Mouse (Mus musculus) cortical plate, adult 2 months (tissue): ENCODE measurements around the gene Pou2f2.

Experiments used
- CTCF ChIP-seq: fragments of 200-500 bp; IDR thresholded peaks from 2 replicates; pipeline ENCODE4 v1.5.1; 2011; ENCODE audit warnings: mild to moderate bottlenecking, control low read depth, low read length; ENCODE audit not compliant: insufficient read depth; ENCODE audit errors: extremely low read depth
- POLR2A ChIP-seq: fragments of 200-500 bp; IDR thresholded peaks from 2 replicates; pipeline ENCODE4 v1.6.1; 2011; ENCODE audit warnings: mild to moderate bottlenecking, low read length, control low read depth; ENCODE audit not compliant: insufficient read depth; ENCODE audit errors: extremely low read depth

DNA sequence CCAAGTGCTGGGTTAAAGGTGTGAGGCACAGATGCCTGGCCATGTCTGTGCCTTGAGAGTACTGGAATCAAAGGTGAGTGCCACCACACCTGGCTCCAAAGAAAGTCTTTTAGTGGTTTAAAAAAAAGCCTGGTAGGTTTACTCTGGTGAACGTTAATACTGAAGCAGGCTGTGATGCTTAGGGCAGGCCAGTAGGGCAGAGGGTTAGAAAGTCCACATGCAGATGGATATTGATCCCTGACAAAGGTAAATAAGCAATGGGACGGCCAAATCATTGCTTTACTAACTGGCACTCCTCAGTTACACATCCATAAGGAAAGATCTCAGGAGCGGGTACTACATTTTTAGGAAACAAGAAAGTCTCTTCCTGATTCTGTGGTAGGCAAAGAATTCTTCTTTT, 126.9 kb downstream of the Pou2f2 start:
- TF ChIP-seq CTCF (no peak), POLR2A (no peak)
